Mouse (Mus musculus) neural tube, embryonic 14.5 days (tissue): Measurements from ENCODE around the gene Yju2. TPM values are rescaled to one million over a fixed set of nuclear protein-coding genes. Genes with fewer than 3 reads are reported as not detected.

ENCODE experiments used
- ATAC-seq: fragments of 200-750 bp; cut with Nextera tagmentation; 2 replicates; pipeline ENCODE4 v1.8.0; 2017; ENCODE audit warnings: low read depth, mild to moderate bottlenecking, moderate TSS enrichment, moderate library complexity
- H3K27ac ChIP-seq: fragments of 300-500 bp; sonication (generic); 2 replicates; pipeline ENCODE4 v1.5.1; 2014; ENCODE audit warnings: low read depth, mild to moderate bottlenecking, control low read depth, low read length, moderate library complexity, mixed read lengths
- H3K27me3 ChIP-seq: fragments of 300-500 bp; sonication (generic); 2 replicates; pipeline ENCODE4 v1.6.1; 2014; ENCODE audit warnings: low read length; ENCODE audit not compliant: control insufficient read depth, insufficient read depth
- H3K36me3 ChIP-seq: fragments of 300-500 bp; sonication (generic); 2 replicates; pipeline ENCODE4 v1.6.1; 2014; ENCODE audit warnings: low read length, mixed read lengths; ENCODE audit not compliant: control insufficient read depth, insufficient read depth
- H3K4me1 ChIP-seq: fragments of 300-500 bp; sonication (generic); 2 replicates; pipeline ENCODE4 v1.6.1; 2014; ENCODE audit warnings: low read length; ENCODE audit not compliant: control insufficient read depth, insufficient read depth
- H3K4me2 ChIP-seq: fragments of 300-500 bp; sonication (generic); 2 replicates; pipeline ENCODE4 v1.6.1; 2014; ENCODE audit warnings: mild to moderate bottlenecking, low read depth, low read length, control low read depth
- H3K4me3 ChIP-seq: fragments of 300-500 bp; sonication (generic); 2 replicates; pipeline ENCODE4 v1.5.1; 2014; ENCODE audit warnings: low read depth, low read length, control low read depth, mixed read lengths
- H3K9ac ChIP-seq: fragments of 300-500 bp; sonication (generic); replicated peaks from 2 replicates; pipeline ENCODE4 v1.6.1; 2014; ENCODE audit warnings: low read depth, mild to moderate bottlenecking, control low read depth, low read length, mixed read lengths
- H3K9me3 ChIP-seq: fragments of 300-500 bp; sonication (generic); 2 replicates; pipeline ENCODE4 v1.6.1; 2016; ENCODE audit warnings: low read length; ENCODE audit not compliant: control insufficient read depth
- WGBS: fragments of 180-500 bp; shearing (Covaris S2); extraction: QIAGEN DNeasy Blood & Tissue Kit; methylation state at CpG from one replicate; pipeline ENCODE4 v1.1.7; 2014; 5-methylcytosine and 5-hydroxymethylcytosine counted together
- polyA plus RNA-seq: library from polyadenylated mRNA; unstranded; fragments of >200 nt; fragmentation: Nextera tagmentation; extraction: Ambion mirVana; gene quantifications from 2 replicates; pipeline ENCODE4 v1.2.1, GENCODE M21; 2014

The Yju2 gene
- polyA plus RNA-seq, 1 experiment from 2014 or later, result 18.0 TPM

DNA sequence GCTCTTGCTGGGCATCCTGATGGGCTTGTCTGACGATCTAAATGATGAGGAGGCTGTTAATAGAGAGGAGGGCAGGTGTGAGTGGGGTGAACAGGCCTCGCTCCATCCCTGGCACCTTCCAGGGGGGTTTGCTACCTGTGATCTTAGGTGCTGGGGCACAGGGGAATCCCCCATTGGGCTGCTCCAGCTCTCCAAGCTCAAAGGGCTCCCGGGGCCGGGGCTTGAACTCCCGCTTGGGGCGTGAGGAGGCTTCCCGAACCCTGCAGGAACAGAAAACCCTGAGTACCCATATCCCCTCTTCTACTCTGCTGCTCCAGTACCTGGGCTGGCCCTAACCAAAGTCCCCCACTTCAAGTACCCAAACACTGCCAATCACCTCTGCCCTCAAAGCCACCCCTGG is 58.9 kb downstream of the Yju2 start:
- Histone ChIP-seq H3K36me3 (peaks cover 55% of the 10 kb centered on the region), H3K9me3 (no peaks in the 10 kb centered on the region), H3K9ac (no peak overlapping the region), H3K4me2 (no peak overlapping the region), H3K4me1 (peaks cover 6% of the 10 kb centered on the region; the same call in 1 of the 2 replicates), H3K27ac (0 out of 2 replicates have a peak overlapping the region, but pooled peaks have one; percentile 34), H3K27me3 (no peaks in the 10 kb centered on the region), H3K4me3 (no peak overlapping the region)
- ATAC-seq, result no peak
- WGBS, result 93% methylated on average over 7 of the region's 7 CpGs

Other genes with a start within 250 kb of the Yju2 start
- 6.6 and 6.8 TPM in 2 replicates for gene Pot1b, start 246.5 kb upstream of the Yju2 start, polyA plus RNA-seq
- 0.09 and 0.24 TPM in 2 replicates for gene Adgre4, start 209.1 kb upstream of the Yju2 start, polyA plus RNA-seq
- gene Zfp119a, start 80.2 kb upstream of the Yju2 start, polyA plus RNA-seq, result 12.2 TPM in 2 replicates
- 16.1 and 17.1 TPM in 2 replicates for gene Zfp959, start 67.0 kb upstream of the Yju2 start, polyA plus RNA-seq
- 9.8 and 10.5 TPM in 2 replicates for gene Zfp119b, start 9.6 kb upstream of the Yju2 start, polyA plus RNA-seq
- gene Ebi3, start 6.5 kb upstream of the Yju2 start, polyA plus RNA-seq, result 6.7 and 7.1 TPM in 2 replicates
- gene Shd, start 11.4 kb downstream of the Yju2 start, polyA plus RNA-seq, result 158 and 218 TPM in 2 replicates
- 155 and 188 TPM in 2 replicates for gene Fsd1, start 27.4 kb downstream of the Yju2 start, polyA plus RNA-seq
- gene Stap2, start 46.5 kb downstream of the Yju2 start, polyA plus RNA-seq, result 5.2 and 6.8 TPM in 2 replicates
- 150 and 158 TPM in 2 replicates for gene Mpnd, start 46.6 kb downstream of the Yju2 start, polyA plus RNA-seq
- 87.5 and 94.9 TPM in 2 replicates for gene Sh3gl1, start 77.5 kb downstream of the Yju2 start, polyA plus RNA-seq
- gene Chaf1a, start 81.3 kb downstream of the Yju2 start, polyA plus RNA-seq, result 2.3 and 3.2 TPM in 2 replicates
- gene Ubxn6, start 115.9 kb downstream of the Yju2 start, polyA plus RNA-seq, result 69.9 and 80.9 TPM in 2 replicates
- gene Hdgfl2, start 120.5 kb downstream of the Yju2 start, polyA plus RNA-seq, result 96.8 and 102 TPM in 2 replicates
- gene Plin4, start 150.7 kb downstream of the Yju2 start, polyA plus RNA-seq, result 0.19 and 0.28 TPM in 2 replicates
- 0.95 and 1.9 TPM in 2 replicates for gene Plin5, start 158.5 kb downstream of the Yju2 start, polyA plus RNA-seq
- gene Lrg1, start 162.9 kb downstream of the Yju2 start, polyA plus RNA-seq, result 0.24 TPM in 2 replicates
- gene Sema6b, start 181.2 kb downstream of the Yju2 start, polyA plus RNA-seq, result 11.8 and 13.8 TPM in 2 replicates
- 9.2 and 9.9 TPM in 2 replicates for gene Tnfaip8l1, start 203.4 kb downstream of the Yju2 start, polyA plus RNA-seq
- 68.6 and 69.7 TPM in 2 replicates for gene Mydgf, start 224.8 kb downstream of the Yju2 start, polyA plus RNA-seq